Mouse (Mus musculus): ENCODE results near the gene Dcakd.

The Dcakd gene

GRCm38 (mm10) chr11:103028176-103028891 is at the start of gene Dcakd, which contains the start of gene Nmt1:
Dcakd (minus strand) TSS chr11:103028333.
Nmt1 (plus strand) TSS chr11:103028190.
- DNase-seq = peak; percentile 95

- DNase-seq = no peak
Observed at GRCm38 (mm10) chr11:103076581-103076980, 48.4 kb upstream of the Dcakd start.

- peak; percentile 80 for DNase-seq
Observed at GRCm38 (mm10) chr11:103076010-103076409, 47.9 kb upstream of the Dcakd start.

GRCm38 (mm10) chr11:103074796-103075323 is 46.7 kb upstream of the Dcakd start:
- DNase-seq = no peak

- no peak for DNase-seq
Observed at GRCm38 (mm10) chr11:103074121-103074650, 46.1 kb upstream of the Dcakd start.

- peak; percentile 8 for DNase-seq
Observed at GRCm38 (mm10) chr11:103073671-103074070, 45.5 kb upstream of the Dcakd start.

GRCm38 (mm10) chr11:103070322-103070880 is 42.3 kb upstream of the Dcakd start:
- peak; percentile 15 for DNase-seq

GRCm38 (mm10) chr11:103069731-103070130 is 41.6 kb upstream of the Dcakd start:
- peak; percentile 6 for DNase-seq

- DNase-seq = peak; percentile 1
Observed at GRCm38 (mm10) chr11:103068884-103069283, 40.8 kb upstream of the Dcakd start.

GRCm38 (mm10) chr11:103068272-103068671 is 40.1 kb upstream of the Dcakd start:
- DNase-seq = no peak

GRCm38 (mm10) chr11:103067457-103068001 is 39.4 kb upstream of the Dcakd start:
- DNase-seq = no peak

GRCm38 (mm10) chr11:103067051-103067361 is 38.9 kb upstream of the Dcakd start:
- DNase-seq = no peak

GRCm38 (mm10) chr11:103066191-103067050 is 38.3 kb upstream of the Dcakd start:
- DNase-seq = no peak

GRCm38 (mm10) chr11:103058499-103059085 is 30.5 kb upstream of the Dcakd start:
- DNase-seq = no peak

GRCm38 (mm10) chr11:103056636-103057035 is 28.5 kb upstream of the Dcakd start:
- no peak for DNase-seq

- no peak for DNase-seq
Observed at GRCm38 (mm10) chr11:103054798-103055197, 26.7 kb upstream of the Dcakd start.

GRCm38 (mm10) chr11:103053191-103054076 is 25.3 kb upstream of the Dcakd start:
- DNase-seq = no peak

- DNase-seq = no peak
Observed at GRCm38 (mm10) chr11:103052078-103052477, 23.9 kb upstream of the Dcakd start.

- DNase-seq = peak; percentile 51
Observed at GRCm38 (mm10) chr11:103051249-103051691, 23.1 kb upstream of the Dcakd start.

GRCm38 (mm10) chr11:103050153-103050552 is 22.0 kb upstream of the Dcakd start:
- peak; percentile 63 for DNase-seq

- DNase-seq = no peak
Observed at GRCm38 (mm10) chr11:103049611-103050010, 21.5 kb upstream of the Dcakd start.
